Mouse (Mus musculus): ENCODE results near the gene 4921504E06Rik.

DNA sequence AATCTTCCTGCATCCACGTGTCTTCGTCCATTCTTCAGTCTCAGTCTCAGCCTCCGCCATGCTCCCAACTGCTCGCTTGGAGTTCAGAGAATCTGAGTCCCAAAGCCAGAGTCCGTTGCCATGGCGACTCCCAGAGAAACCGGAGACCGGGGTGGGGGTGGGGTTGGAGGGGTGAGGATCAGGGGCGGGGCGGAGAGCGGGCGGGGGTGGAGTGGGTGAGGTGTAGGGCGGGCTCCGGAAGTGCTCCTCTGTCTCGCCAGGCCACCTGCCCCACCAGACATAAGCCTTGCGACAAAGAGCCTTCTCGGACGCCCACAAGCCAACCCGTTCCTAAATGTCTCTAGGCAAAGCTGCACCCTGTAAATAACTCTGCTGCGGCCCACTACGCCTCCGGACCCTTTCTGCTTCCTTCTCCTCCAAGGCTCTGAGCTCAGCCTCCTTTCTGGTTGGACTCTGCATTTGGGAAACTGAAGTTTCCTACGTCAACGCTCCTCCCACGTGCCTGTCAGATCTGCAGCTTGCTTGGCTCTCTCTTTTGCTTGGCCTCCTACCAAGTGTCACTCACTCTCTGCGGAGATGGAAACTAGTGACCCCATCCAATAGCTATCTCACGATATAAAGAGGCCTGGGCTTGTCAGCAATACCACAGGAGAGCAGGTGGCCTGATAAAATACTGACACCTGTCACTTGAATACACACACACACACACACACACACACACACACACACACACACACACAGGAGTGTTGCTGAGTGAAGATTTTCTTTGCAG is at the start of gene 4921504E06Rik:
- TF ChIP-seq CTCF (IDR thresholded peaks at IDR 0.05; ENCODE audit: low read depth) (no peak), EP300 (optimal IDR thresholded peaks at IDR 0.05) (no peak)

Measured in stomach, postnatal 0 days (tissue).